Mouse (Mus musculus) megakaryocyte progenitor cell, adult 5-6 weeks (primary cell): ENCODE data around the gene Pkhd1. TPM values are rescaled to one million over a fixed set of nuclear protein-coding genes. Genes with fewer than 3 reads are reported as not detected.
"Not testable (repeated sequence)": the region's sequence is repeated elsewhere in the genome, so short reads cannot be mapped to it uniquely, and the experiment has no call there.

ENCODE experiments used
- ATAC-seq: replicated peaks from 2 replicates; pipeline ENCODE4 v1.8.0; 2016; ENCODE audit warnings: mild to moderate bottlenecking, moderate TSS enrichment, inconsistent platforms; ENCODE audit not compliant: poor library complexity
- total RNA-seq, 2 experiments: library from RNA; stranded (forward) in 1 of 2; stranded (reverse) in 1 of 2; fragments of 157-497, 149-512 nt in 1 of 2; fragments of 200-1000 nt in 1 of 2; gene quantifications; 2 replicates each; pipeline versions ENCODE4 v1.2.3 to v1.2.4; 2015 to 2017

Gene Pkhd1
- total RNA-seq, 2 experiments from 2014 or later, result not detected

- no peak for ATAC-seq
Observed at GRCm38 (mm10) chr1:20302187-20302942, 315.5 kb downstream of the Pkhd1 start.

DNA sequence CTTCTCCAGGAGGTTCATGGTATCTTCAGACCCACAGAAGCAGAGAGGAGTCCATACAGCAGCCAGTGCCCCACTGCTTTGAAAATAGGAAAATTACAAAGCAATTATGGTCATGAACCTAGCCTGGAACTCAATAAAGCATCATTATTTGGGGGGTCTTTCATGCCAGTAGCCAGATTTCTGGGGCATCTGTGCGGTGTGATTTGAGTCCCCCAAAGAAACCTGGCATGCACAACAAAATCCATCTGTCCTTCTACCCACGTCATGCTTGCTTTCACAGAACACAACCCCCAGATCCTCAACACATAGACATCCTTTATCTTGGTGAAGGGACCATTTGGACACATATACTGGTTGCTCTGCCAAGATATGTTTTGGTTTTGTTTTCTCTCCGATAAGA lies 316.2 kb downstream of the Pkhd1 start:
- ATAC-seq, result no peak

GRCm38 (mm10) chr1:20288696-20289095 lies 329.2 kb downstream of the Pkhd1 start:
- ATAC-seq, result no peak

- ATAC-seq, result no peak
Observed at GRCm38 (mm10) chr1:20260403-20260802, 357.5 kb downstream of the Pkhd1 start.

GRCm38 (mm10) chr1:20248169-20248568 lies 369.7 kb downstream of the Pkhd1 start:
- no peak for ATAC-seq

DNA sequence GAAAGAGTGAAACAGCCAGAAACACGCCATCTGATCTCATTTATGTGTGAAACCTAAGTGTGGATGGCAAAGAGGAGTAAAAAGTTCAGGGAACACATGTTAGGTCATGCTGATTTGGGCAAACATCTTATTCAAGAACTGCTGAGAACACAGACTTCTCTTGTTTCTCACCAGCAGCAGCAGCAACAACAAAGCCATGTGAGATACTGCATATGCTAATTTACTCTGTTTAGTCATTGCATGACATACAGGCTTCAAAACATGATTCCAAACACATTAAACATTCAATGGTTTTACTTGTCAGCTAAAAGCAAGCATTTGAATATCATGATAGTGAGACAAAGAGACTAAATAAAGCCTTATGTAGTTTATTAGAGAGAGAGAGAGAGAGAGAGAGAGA lies 401.2 kb downstream of the Pkhd1 start:
- ATAC-seq, result no peak

GRCm38 (mm10) chr1:20190444-20190843 lies 427.4 kb downstream of the Pkhd1 start:
- ATAC-seq, result no peak

GRCm38 (mm10) chr1:20180157-20180556 lies 437.7 kb downstream of the Pkhd1 start:
- ATAC-seq, result no peak

DNA sequence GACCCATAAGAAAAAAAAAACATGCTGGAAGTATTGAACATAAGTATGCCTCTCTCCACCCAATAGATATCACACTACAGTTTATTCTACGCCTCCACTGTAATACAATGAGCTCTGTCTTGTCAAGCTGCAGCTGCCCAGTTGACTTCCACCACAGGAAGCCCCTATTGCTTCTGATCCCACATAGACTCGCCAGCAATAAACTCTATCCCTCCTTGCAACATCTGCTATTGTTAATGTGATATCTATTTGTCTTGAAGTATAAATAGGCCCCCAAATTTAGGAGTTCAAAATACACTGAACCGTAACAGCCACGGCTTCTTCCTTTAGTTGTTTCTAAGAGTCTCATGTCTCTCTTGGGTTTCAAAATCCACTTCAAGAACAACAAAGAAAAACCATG lies 446.7 kb downstream of the Pkhd1 start:
- ATAC-seq, result no peak

- not testable (repeated sequence) for ATAC-seq
Observed at GRCm38 (mm10) chr1:20150627-20151026, 467.2 kb downstream of the Pkhd1 start.

- no peak for ATAC-seq
Observed at GRCm38 (mm10) chr1:20150016-20150415, 467.8 kb downstream of the Pkhd1 start.

DNA sequence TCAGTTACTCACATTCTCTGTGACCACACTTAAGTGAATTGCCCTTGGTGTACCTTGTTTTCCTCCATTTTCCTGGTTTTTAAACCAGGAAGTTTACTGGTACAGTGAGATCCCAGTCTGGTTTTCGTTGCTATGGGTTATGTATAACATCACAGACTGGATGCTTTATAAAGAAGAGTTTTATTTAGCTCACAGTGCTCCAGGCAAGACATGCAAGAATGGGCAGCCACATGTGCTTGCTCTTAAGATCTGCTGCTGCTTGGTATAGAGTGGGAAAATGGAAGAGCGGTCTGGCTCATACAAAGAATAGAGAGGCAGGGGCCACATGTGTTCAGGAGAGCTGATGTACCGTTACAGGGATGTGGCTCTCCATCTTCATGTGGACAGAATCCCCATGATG lies 481.7 kb downstream of the Pkhd1 start:
- no peak for ATAC-seq

DNA sequence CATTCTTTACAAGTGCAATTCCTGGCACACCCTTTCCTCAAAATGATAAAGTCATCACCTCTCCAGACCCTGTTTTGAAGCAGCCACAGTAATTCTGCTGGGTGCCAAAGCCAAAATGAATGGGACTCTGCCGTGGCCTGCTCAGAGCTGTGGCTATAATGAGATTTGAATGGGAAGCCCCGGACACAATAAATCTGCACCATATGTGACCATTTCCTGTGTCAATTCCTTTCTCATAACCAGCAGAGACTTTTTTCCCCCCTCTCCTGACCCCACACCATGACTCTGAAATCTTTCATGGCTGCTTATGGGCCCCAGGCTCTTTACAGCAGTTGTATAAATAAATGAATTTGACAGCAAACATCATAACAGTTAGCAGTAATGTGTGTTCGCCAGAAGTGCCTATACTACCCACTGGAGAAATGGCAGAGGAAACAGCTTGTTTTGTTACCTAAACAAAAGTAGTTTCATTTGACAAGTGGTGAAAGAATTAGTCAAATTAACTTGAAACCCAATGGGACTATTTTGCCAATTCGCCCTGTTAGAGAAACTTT lies 482.7 kb downstream of the Pkhd1 start:
- no peak for ATAC-seq

DNA sequence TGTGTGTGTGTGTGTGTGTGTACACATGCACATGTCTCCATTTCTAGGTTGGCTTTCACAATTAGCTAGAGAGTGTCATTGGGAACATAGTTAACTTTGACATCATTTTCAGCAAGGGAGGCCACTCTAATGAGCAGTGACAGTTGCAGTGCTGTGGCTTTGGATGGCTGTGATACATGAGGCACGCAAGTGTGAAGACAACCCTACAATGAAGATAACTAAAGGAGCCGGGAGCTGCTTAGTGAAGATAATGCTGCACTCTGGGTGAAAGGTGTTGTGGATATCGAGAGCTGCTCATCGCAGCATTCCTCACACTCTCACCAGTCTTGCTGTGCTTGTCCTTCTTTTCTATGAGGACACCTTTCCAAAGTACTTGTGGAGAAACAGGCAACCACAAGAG lies 484.2 kb downstream of the Pkhd1 start:
- no peak for ATAC-seq

DNA sequence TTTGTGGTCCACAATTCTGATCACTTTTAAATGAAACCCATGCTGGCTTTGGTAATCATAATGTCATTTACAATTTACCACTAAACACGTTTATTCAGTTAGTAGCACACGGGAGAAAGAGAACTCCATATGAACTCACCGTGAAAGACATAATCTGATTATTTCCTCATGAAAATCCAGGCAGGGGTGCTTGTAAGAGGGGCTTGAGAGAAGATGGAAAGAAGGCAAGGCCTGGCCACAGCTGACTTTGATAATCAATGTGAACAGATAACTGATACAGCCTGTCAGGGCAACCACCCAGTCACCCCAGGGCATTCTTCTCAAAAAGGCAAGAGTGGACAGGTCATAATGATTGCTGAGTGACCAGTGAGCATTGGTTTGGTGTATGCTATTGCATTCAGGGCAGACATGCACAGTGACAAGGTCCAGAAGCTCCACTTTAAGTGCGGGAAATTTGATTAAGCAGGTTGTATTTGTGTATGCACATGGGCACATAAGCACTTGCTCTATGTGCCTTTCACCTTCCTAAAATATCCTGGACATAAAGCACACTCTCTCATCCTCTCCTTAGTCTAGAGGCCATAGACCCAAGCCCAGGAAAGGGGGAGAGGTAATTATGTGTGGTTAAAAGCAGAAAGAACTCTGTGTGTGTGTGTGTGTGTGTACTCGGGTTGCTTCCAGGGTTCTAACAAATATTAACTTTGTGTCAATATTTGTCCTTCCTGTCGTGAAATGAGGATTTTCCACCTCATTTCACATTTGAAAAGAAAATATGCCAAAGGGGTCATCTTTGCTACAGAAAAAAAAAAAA lies 485.9 kb downstream of the Pkhd1 start:
- no peak for ATAC-seq

DNA sequence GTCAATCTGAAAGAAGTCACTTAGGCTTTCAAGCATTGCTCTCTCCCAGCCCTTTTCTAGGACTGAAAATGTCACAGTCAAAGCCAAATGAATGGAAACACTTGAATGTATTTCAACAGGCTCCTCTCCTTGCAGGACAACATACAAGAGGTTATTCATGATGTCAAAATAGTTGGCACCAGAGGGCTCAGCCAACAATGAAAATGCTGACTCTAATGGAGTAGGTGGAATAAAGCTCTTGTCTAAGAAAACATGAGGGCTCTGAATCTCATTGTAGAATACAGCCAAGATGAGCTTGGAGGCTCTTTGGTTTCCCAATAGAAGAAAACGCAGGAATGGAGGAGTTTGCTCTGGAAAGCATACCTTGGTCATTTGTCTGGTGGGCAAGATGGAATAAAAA lies 500.5 kb downstream of the Pkhd1 start:
- ATAC-seq, result no peak

GRCm38 (mm10) chr1:20069733-20070132 lies 548.1 kb downstream of the Pkhd1 start:
- no peak for ATAC-seq

DNA sequence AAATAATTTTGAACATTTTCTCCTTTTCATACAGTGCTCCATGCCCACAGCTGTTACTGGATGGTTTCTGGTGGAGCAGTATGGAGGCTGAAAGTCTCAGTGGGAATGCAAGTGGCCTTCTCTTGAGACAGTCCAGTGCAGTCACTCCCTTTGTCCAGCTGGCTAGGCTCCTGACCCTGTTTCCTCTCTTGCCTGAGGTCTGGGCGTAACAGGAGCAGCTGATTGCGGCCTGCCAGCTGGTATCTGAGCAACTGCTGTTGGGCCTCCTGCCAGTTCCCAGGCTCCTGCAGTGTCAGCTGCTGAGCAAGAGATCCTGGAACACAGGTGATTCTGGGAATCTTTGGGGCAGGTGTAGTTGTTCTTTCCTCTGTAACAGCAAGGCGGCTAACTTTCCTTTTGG lies 559.6 kb downstream of the Pkhd1 start:
- ATAC-seq, result no peak

DNA sequence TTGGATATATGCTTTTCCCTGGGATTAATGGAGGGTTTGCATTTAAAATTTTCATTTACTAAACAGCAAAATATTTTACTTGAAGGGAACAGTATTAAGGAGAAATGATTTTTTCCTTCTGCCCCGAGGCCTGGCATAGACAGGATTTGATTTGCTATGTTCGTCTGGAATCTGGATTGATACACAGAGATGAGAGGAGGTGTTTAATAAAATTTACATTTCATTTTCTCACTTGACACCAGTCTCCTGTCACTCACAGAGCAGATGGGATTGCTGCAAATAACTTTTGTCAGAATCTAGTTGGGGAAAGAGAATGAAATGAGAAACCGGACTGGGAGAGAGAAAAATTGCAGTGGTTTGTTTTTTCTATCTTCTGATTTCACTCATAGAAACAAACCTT lies 578.5 kb downstream of the Pkhd1 start:
- no peak for ATAC-seq

- ATAC-seq, result no peak
Observed at GRCm38 (mm10) chr1:20035277-20035676, 582.6 kb downstream of the Pkhd1 start.

- no peak for ATAC-seq
Observed at GRCm38 (mm10) chr1:20018198-20018925, 599.5 kb downstream of the Pkhd1 start.
